Mouse (Mus musculus) midbrain, embryonic 15.5 days (tissue): ENCODE measurements around the gene Mcu. TPM values are rescaled to one million over a fixed set of nuclear protein-coding genes. Genes with fewer than 3 reads are reported as not detected.

Experiments used
- ATAC-seq: fragments of 200-750 bp; cut with Nextera tagmentation; replicated peaks from 2 replicates; pipeline ENCODE4 v1.8.0; 2017; ENCODE audit warnings: moderate TSS enrichment
- H3K27ac ChIP-seq: fragments of 300-500 bp; sonication (generic); 2 replicates; pipeline ENCODE4 v1.5.1; 2015; ENCODE audit warnings: mild to moderate bottlenecking, inconsistent platforms
- H3K27me3 ChIP-seq: fragments of 300-500 bp; sonication (generic); replicated peaks from 2 replicates; pipeline ENCODE4 v1.6.1; 2015; ENCODE audit warnings: inconsistent platforms
- H3K36me3 ChIP-seq: fragments of 300-500 bp; sonication (generic); replicated peaks from 2 replicates; pipeline ENCODE4 v1.6.1; 2015; ENCODE audit warnings: inconsistent platforms
- H3K4me1 ChIP-seq: fragments of 300-500 bp; sonication (generic); 2 replicates; pipeline ENCODE4 v1.6.1; 2015; ENCODE audit warnings: inconsistent platforms
- H3K4me2 ChIP-seq: fragments of 300-500 bp; sonication (generic); 2 replicates; pipeline ENCODE4 v1.6.1; 2015; ENCODE audit warnings: inconsistent platforms, mild to moderate bottlenecking, moderate library complexity
- H3K4me3 ChIP-seq: fragments of 300-500 bp; sonication (generic); 2 replicates; pipeline ENCODE4 v1.5.1; 2015; ENCODE audit warnings: mild to moderate bottlenecking, inconsistent platforms
- H3K9ac ChIP-seq: fragments of 300-500 bp; sonication (generic); 2 replicates; pipeline ENCODE4 v1.6.1; 2015; ENCODE audit warnings: mild to moderate bottlenecking, inconsistent platforms
- H3K9me3 ChIP-seq: fragments of 300-500 bp; sonication (generic); 2 replicates; pipeline ENCODE4 v1.6.1; 2016; ENCODE audit warnings: inconsistent platforms
- WGBS: fragments of 180-500 bp; shearing (Covaris S2); methylation state at CpG from one replicate; pipeline ENCODE4 v1.1.7; 2015; ENCODE audit warnings: mixed read lengths; 5-methylcytosine and 5-hydroxymethylcytosine counted together
- polyA plus RNA-seq: library from polyadenylated mRNA; unstranded; fragments of >200 nt; fragmentation: Nextera tagmentation; extraction: Ambion mirVana; gene quantifications from 2 replicates; pipeline ENCODE4 v1.2.1, GENCODE M21; 2015

Mcu gene
- polyA plus RNA-seq, 1 experiment from 2014 or later = 29.8 TPM

GRCm38 (mm10) chr10:59497019-59497418 is 119.5 kb downstream of the Mcu start:
- Histone ChIP-seq H3K4me1 (no peaks in the 10 kb centered on the region), H3K9me3 (no peaks in the 10 kb centered on the region)

GRCm38 (mm10) chr10:59494917-59495316 is 121.6 kb downstream of the Mcu start:
- Histone ChIP-seq H3K27me3 (no peaks in the 10 kb centered on the region), H3K27ac (no peak overlapping the region), H3K9me3 (no peaks in the 10 kb centered on the region), H3K4me3 (no peak overlapping the region), H3K36me3 (no peaks in the 10 kb centered on the region), H3K4me1 (no peaks in the 10 kb centered on the region), H3K9ac (no peak overlapping the region), H3K4me2 (no peak overlapping the region)
- WGBS = 81% methylated on average over 8 of the region's 8 CpGs
- no peak for ATAC-seq

More at GRCm38 (mm10) chr10:59497019-59497418, 119.5 kb downstream of the Mcu start:
- H3K27me3 ChIP-seq = no peaks in the 10 kb centered on the region
- no peak overlapping the region for H3K9ac ChIP-seq
- no peak overlapping the region for H3K4me3 ChIP-seq
- 93% methylated on average over 11 of the region's 11 CpGs for WGBS
- no peak overlapping the region for H3K4me2 ChIP-seq
- H3K36me3 ChIP-seq = no peaks in the 10 kb centered on the region
- H3K27ac ChIP-seq = no peak overlapping the region
- ATAC-seq = no peak

- Histone ChIP-seq H3K27me3 (no peaks in the 10 kb centered on the region), H3K9ac (no peak overlapping the region), H3K4me2 (no peak overlapping the region), H3K36me3 (no peaks in the 10 kb centered on the region), H3K27ac (no peak overlapping the region), H3K4me3 (no peak overlapping the region), H3K9me3 (no peaks in the 10 kb centered on the region), H3K4me1 (no peaks in the 10 kb centered on the region)
- WGBS = 65% methylated on average over 2 of the region's 2 CpGs
- no peak for ATAC-seq
Measured at GRCm38 (mm10) chr10:59494044-59494443, 122.4 kb downstream of the Mcu start.

GRCm38 (mm10) chr10:59490920-59491319 is 125.6 kb downstream of the Mcu start:
- no peak for ATAC-seq
- WGBS = 81% methylated on average over 8 of the region's 8 CpGs
- no peaks in the 10 kb centered on the region for H3K27me3 ChIP-seq
- no peak overlapping the region for H3K4me2 ChIP-seq
- H3K27ac ChIP-seq = no peak overlapping the region
- no peaks in the 10 kb centered on the region for H3K36me3 ChIP-seq
- H3K9ac ChIP-seq = no peak overlapping the region
- no peaks in the 10 kb centered on the region for H3K9me3 ChIP-seq
- H3K4me1 ChIP-seq = no peaks in the 10 kb centered on the region
- no peak overlapping the region for H3K4me3 ChIP-seq

- WGBS = 92% methylated on average over 1 of the region's 1 CpGs
- H3K36me3 ChIP-seq = no peaks in the 10 kb centered on the region
- no peak overlapping the region for H3K27ac ChIP-seq
- H3K4me1 ChIP-seq = no peaks in the 10 kb centered on the region
- H3K4me2 ChIP-seq = no peak overlapping the region
- no peaks in the 10 kb centered on the region for H3K27me3 ChIP-seq
- no peak overlapping the region for H3K9ac ChIP-seq
- ATAC-seq = no peak
- no peak overlapping the region for H3K4me3 ChIP-seq
- no peaks in the 10 kb centered on the region for H3K9me3 ChIP-seq
Measured at GRCm38 (mm10) chr10:59489411-59489810, 127.1 kb downstream of the Mcu start.

- Histone ChIP-seq H3K4me1 (no peaks in the 10 kb centered on the region), H3K27me3 (no peaks in the 10 kb centered on the region), H3K9ac (no peak overlapping the region), H3K4me2 (no peak overlapping the region), H3K9me3 (no peaks in the 10 kb centered on the region), H3K27ac (no peak overlapping the region), H3K36me3 (no peaks in the 10 kb centered on the region), H3K4me3 (no peak overlapping the region)
- 85% methylated on average over 2 of the region's 2 CpGs for WGBS
- ATAC-seq = no peak
Measured at GRCm38 (mm10) chr10:59487351-59487750, 129.1 kb downstream of the Mcu start.

- Histone ChIP-seq H3K27ac (no peak overlapping the region), H3K4me3 (no peak overlapping the region), H3K27me3 (no peaks in the 10 kb centered on the region), H3K9me3 (no peaks in the 10 kb centered on the region), H3K36me3 (no peaks in the 10 kb centered on the region), H3K4me2 (no peak overlapping the region), H3K4me1 (no peaks in the 10 kb centered on the region), H3K9ac (no peak overlapping the region)
- no peak for ATAC-seq
- WGBS = 87% methylated on average over 6 of the region's 6 CpGs
Measured at GRCm38 (mm10) chr10:59484318-59484717, 132.2 kb downstream of the Mcu start.

GRCm38 (mm10) chr10:59481381-59481780 is 135.1 kb downstream of the Mcu start:
- no peak overlapping the region for H3K4me2 ChIP-seq
- no peaks in the 10 kb centered on the region for H3K4me1 ChIP-seq
- H3K4me3 ChIP-seq = no peak overlapping the region
- no peaks in the 10 kb centered on the region for H3K9me3 ChIP-seq
- no peaks in the 10 kb centered on the region for H3K36me3 ChIP-seq
- WGBS = 91% methylated on average over 5 of the region's 5 CpGs
- no peak overlapping the region for H3K9ac ChIP-seq
- H3K27ac ChIP-seq = no peak overlapping the region
- H3K27me3 ChIP-seq = no peaks in the 10 kb centered on the region
- ATAC-seq = no peak

- Histone ChIP-seq H3K27ac (no peak overlapping the region), H3K36me3 (no peaks in the 10 kb centered on the region), H3K4me2 (no peak overlapping the region), H3K4me1 (no peaks in the 10 kb centered on the region; the same call in 1 of the 2 replicates), H3K27me3 (no peaks in the 10 kb centered on the region), H3K9ac (no peak overlapping the region), H3K4me3 (no peak overlapping the region), H3K9me3 (no peaks in the 10 kb centered on the region)
- ATAC-seq = no peak
- WGBS = 72% methylated on average over 5 of the region's 5 CpGs
Measured at GRCm38 (mm10) chr10:59470451-59470850, 146.0 kb downstream of the Mcu start.

GRCm38 (mm10) chr10:59467297-59467696 is 149.2 kb downstream of the Mcu start:
- Histone ChIP-seq H3K36me3 (no peaks in the 10 kb centered on the region), H3K9ac (no peak overlapping the region), H3K27ac (no peak overlapping the region), H3K27me3 (no peaks in the 10 kb centered on the region), H3K9me3 (no peaks in the 10 kb centered on the region), H3K4me1 (no peaks in the 10 kb centered on the region; the same call in 1 of the 2 replicates), H3K4me2 (no peak overlapping the region), H3K4me3 (no peak overlapping the region)
- WGBS = 89% methylated on average over 12 of the region's 12 CpGs
- no peak for ATAC-seq

- H3K27me3 ChIP-seq = no peaks in the 10 kb centered on the region
- H3K36me3 ChIP-seq = no peaks in the 10 kb centered on the region
- no peak overlapping the region for H3K4me3 ChIP-seq
- H3K4me2 ChIP-seq = no peak overlapping the region
- H3K27ac ChIP-seq = no peak overlapping the region
- no peak for ATAC-seq
- WGBS = 79% methylated on average over 4 of the region's 4 CpGs
- H3K9me3 ChIP-seq = no peaks in the 10 kb centered on the region
- no peaks in the 10 kb centered on the region for H3K4me1 ChIP-seq
- no peak overlapping the region for H3K9ac ChIP-seq
Measured at GRCm38 (mm10) chr10:59466626-59467025, 149.9 kb downstream of the Mcu start.

GRCm38 (mm10) chr10:59465546-59465945 is 150.9 kb downstream of the Mcu start:
- no peaks in the 10 kb centered on the region for H3K27me3 ChIP-seq
- H3K4me3 ChIP-seq = no peak overlapping the region
- H3K36me3 ChIP-seq = no peaks in the 10 kb centered on the region
- H3K9me3 ChIP-seq = no peaks in the 10 kb centered on the region
- no peaks in the 10 kb centered on the region for H3K4me1 ChIP-seq
- WGBS = 91% methylated on average over 3 of the region's 3 CpGs
- H3K9ac ChIP-seq = no peak overlapping the region
- no peak for ATAC-seq
- H3K4me2 ChIP-seq = no peak overlapping the region
- H3K27ac ChIP-seq = no peak overlapping the region

- WGBS = 83% methylated on average over 6 of the region's 6 CpGs
- no peak for ATAC-seq
Measured at GRCm38 (mm10) chr10:59462307-59462706, 154.2 kb downstream of the Mcu start.

More at GRCm38 (mm10) chr10:59462307-59462706, 154.2 kb downstream of the Mcu start:
- Histone ChIP-seq H3K27ac (no peak overlapping the region), H3K4me2 (no peak overlapping the region), H3K36me3 (no peaks in the 10 kb centered on the region), H3K4me3 (no peak overlapping the region), H3K9ac (no peak overlapping the region), H3K4me1 (no peaks in the 10 kb centered on the region), H3K9me3 (no peaks in the 10 kb centered on the region), H3K27me3 (no peaks in the 10 kb centered on the region)
